Mouse (Mus musculus) skeletal muscle tissue, adult 2 months (tissue): ENCODE data around the gene Calm3.
"Not testable (repeated sequence)": the region's sequence is repeated elsewhere in the genome, so short reads cannot be mapped to it uniquely, and the experiment has no call there.

ENCODE experiments used
- DNase-seq: peaks from one replicate; pipeline ENCODE4 v3.0.0-alpha.2; 2012; ENCODE audit warnings: low read depth, low spot score

Gene Calm3

DNA sequence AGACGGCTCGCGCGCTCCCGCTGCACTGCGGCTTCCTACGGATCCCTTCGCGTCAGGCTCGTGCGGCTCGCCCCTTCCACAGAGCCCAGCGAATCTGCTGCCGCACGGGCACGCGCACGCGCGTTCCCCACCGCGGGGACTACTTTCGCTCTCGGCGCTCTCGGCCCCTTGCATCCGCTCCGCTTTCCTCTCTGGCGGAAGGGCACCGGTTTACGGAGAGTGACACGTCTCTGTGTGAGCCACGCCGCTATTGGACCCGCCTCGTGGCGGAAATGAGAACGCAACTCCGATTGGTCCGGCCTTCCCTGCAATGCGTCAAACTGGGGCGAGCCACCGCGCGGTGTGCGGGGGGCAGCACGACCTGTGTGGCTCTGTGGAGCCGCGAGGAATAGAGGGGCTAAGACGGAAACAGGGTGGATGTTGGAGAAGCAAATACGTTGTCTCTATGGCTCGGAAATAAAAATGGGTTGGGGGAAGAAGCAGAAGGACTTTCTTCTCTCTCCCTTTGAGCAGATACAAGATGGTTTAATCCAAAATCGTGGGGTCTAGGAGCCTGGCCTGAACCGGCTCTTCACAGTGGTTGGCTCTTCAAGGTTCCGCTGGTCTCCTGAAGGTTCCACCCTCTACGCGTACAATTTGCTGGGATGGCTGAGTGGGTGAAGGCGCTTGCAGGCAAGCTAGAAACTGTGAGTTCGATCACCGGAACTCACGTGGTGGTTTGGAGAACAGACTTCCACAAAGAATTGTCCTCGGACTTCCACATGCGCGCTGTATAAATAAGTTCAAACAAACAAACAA lies at the start of gene Calm3:
Calm3 (minus strand) TSS at position 78 of the 798 bp plus-strand sequence.
- peak; percentile 100 for DNase-seq

DNA sequence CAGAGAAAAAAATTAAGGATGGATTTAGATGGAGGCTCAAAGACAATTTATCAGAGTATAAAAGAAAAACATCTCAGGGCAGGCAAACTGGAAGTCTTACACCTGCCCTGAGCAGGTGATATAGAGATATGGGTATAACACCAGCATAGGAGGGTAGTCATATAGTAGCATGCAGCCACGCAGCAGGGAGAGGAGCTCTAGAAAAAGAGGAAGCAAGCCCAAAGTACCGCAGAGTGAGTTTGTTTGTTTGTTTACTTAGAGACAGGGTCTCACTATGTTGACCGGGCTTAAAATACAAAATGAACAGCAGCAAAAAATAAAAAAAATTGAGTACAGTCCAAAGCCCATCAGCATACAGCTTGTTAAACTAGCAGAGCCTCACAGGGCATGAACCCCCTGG lies 47.2 kb upstream of the Calm3 start:
- DNase-seq: no peak

DNA sequence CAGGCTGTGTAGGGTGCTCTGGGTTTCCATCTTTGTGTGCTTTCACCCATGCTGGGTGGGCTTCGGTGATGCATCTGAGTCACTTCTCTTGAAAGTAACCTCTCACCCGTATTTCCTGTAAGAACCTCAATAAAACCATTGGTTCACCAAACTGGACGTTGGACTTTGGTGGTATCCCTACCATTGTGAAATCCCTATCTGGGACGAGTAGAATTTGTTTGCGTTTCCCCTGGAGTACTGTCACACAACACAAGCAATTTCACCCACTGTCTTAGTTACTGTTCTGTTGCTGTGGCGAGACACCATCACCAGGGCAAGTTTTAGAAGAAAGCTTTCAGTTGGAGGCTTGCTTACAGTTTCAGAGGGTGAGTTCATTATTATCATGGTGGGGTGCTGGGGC lies 44.5 kb upstream of the Calm3 start:
- no peak for DNase-seq

DNA sequence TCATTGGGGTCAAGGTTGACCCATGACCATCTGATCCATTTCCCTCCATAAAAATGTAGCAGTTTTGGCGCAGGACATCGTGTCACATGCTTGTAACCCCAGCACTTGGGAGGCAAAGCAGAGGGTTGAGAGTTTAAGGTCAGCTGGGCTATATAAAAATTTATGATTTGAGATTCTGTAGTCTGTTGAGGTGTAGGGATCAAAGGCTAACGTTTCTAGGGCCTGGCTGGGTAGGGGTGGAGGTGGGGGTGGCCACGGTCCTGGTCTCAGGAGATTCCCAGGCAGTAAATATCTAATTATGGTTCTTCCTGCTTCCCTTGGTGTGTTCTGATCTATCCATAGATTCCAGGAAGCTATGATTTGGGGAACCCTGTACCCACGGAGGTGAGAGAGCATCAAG lies 37.8 kb upstream of the Calm3 start:
- no peak for DNase-seq

DNA sequence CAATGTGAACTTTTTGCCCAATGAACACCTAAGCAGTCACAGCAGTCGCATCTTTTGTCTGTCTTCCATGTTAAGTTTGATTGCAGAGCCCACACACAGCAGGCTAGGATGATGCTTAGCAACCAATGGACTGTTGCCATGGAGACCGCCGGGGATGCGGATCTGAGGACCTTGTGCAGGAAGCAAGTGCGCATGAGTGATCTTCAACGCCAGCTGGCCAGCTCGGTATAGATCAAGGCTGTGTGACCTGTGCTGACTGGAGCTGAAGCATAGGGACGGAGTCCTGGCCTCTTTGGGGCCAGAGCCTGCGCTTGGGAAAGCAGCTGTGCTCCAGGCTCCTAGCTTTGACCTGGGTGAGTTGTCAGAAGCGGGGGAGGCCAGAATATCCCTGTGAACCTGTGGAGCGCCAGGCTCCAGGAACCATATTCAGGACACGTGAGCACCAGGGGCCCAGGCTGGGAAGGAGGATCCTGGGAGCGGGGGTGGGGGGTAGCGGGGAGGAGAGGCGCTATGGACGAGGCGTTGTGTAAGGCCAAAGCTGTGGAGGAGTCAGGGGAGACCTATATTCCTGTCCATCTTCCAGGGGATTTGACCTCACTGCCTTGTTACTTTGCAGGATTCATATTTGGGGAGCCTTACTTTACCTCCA lies 35.7 kb upstream of the Calm3 start, which contains the start of gene Pnmal1:
Pnmal1 (plus strand) TSS at position 141 of the 649 bp plus-strand sequence.
- DNase-seq: no peak

DNA sequence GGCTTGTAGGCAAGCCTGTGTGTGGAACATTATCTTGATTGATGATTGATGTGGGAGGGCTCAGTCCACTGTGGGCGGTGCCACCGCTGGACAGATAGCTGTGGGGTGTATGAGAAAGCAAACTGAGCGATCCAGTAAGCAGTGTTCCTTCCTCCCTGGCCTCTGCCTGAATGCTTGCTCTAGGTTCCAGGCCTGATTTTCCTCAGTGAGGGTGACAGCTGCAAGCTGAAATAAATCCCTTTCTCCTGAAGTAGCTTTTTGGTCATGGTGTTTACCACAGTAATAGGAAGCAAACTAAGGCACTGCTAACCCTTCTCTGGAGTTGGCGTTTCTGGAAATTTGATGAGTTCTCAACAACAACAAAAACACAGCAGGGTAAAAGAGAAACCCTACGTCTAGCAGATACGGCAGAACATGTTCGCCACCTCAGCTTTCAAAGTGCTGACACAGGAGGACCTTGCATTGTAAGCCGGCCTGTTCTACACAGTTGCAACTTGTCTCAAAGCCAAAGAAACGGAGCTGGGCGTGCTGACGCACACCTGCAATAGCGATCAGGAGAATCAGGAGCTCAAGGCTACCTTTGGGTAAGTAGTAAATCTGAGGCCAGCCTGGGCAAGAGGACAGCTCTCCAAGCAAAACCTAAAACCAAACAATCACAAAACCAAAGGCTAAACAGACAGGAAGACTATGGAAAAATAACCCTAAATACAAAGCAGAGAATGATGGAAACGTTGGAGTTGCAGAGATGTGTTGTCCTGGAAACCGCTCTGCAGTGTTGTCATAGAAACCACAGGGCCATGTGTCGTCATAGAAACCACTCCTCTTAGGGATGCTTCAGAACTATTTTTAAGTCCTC lies 32.7 kb upstream of the Calm3 start:
- no peak for DNase-seq

DNA sequence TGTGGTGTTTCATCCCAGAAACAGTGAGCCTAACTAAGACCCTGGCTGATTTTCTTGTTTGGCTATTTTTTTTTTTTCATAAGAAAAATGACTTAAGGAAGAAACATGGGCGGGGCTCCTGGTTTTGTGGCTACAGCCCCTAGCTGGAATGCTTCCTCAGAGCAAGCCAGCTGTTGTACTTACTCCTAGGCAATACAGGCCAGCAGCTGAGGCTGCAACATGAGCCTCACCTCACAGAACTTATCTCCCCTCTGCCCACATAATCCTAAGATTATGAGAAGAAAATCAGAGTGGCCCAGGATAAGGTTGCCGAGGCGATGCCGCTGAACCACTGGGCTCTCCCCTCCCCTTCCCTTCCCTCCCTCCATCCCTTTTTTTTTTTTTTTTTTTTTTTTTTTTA lies 31.8 kb upstream of the Calm3 start:
- no peak for DNase-seq

DNA sequence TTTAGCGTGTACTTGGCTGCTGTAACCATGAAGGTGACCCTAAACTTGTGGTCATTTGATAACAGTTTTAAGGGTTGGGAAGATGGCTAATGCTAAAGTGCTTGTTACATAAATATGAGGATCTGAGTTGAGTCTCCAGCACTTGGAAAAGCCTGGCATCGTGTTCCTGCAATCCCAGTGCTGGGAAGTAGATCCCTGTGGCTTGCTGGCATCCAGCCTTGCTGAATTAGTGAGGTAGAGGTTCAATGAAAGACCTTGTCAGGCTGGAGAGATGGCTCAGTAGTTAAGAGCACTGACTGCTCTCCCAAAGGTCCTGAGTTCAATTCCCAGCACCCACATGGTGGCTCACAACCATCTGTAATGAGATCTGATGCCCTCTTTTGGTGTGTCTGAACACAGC lies 29.9 kb upstream of the Calm3 start:
- not testable (repeated sequence) for DNase-seq

DNA sequence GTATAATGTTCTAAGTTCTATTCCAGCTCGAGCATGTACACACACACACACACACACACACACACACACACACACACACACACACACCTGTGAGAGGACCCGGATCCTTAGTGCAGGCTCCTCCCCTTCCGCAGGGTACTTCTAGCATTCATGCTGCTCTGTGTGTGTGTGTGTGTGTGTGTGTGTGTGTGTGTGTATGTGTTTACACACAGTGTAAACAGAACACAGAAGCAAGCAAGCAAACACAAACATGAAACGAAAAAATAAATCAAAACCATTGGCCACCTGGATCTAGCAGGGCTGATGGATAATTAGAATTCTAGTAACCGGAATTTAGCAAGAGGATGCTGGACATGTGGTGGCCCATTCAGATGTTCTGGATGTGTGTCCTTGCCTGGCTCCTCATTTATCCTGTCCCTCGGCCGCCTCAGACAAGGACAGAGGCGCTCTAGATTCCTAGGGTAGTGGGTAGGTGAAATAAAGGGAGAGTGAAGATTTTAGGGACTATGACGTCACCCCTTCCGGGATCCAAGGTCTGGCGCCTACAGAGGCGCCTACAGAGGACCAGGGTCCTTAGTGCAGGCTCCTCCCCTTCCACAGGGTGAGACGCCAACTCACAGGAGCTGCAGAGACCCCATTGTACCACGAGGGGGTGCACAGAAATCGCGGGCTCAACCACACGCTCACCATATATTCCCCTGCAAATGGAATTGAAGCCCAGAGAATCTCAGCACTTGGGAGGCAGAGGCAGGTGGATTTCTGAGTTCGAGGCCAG lies 27.1 kb upstream of the Calm3 start:
- DNase-seq: peak; percentile 52

DNA sequence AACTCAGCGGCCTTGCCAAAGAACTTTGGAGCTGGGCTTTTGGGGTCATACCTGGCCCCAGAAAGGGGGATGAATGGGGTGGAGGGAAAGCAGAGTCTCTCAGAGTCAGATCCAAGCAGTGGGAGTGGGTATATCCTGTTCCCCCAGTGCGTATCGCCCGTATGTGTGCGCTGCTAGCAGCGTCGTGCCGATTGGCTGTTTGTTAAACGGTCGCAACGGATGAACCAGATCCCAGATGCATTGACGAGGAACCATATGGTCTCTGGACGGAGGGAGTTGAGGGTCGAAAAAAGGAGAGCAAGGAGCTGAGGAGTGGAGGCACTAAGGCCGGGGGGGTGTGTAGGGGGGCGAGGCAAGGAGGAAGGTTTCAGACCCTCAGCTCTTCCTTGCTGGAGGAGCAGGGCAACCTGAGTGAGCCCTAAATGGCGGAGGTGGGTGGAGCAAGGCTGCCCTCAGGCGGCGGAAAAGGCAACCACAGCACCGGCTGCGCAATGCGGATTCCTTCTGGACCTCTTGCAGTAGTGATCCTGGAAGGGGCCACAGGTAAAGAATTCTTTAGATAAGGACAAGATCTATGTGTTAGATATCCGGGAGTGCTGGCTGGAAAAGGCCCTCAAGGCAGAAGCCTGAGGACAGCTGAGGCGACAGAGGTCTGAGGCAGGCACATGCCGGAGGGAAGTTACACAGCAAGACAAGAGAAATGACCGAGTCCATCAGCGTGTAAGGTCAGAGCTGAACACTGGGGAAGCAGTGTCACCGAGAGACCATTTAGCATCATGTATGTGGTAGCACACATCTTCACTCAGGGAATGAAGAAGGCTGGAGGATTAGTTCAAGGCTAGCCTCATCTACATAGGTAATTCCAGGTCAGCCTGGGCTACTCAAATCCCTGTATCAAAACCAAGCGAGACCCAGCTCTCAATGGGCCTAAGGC lies 26.3 kb upstream of the Calm3 start:
- no peak for DNase-seq

DNA sequence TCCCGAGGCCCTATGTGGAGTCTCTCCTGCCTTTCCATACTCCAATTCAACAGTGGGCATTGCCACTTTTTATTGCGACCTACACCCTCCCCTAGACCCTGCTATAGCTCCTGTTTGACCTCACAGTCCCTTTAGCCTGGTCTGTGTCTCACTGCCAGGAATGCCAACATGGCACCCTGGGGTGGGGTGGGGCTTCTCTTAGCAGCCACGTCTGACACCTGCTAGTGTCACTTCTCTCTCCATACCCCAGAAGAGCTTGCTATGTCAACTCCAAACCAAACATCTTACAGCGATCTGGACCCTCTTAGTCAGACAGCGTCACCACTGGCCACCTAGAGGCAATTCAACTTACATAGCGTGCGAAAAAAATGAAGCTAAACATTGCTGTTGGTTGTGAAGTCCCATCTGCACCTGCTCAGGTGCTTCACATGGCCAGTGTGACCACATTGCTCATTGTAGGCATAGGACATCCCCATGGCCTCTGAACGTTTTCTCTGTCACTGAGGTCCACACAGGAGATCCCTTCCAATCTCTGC lies 25.1 kb upstream of the Calm3 start:
- no peak for DNase-seq

DNA sequence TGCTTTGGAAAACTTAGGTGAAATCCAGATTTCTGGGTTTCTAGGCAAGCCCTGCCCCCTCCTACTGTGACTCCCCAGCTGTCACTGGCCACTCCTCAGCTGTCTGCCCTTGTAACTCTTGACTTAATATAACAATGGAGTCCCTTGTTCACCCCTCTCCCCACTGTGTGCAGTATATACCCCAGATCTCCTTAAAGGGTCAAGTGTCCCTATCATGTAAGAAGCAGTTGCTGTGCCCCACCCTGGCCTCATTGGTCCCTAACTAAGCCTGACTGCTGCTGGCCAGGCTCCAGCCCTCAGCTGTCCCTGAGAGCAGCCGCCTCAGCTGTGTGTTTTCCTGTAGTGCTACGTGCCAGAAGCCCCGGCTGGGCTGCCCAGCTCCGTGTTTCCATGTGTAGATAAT lies 24.0 kb upstream of the Calm3 start:
- no peak for DNase-seq

DNA sequence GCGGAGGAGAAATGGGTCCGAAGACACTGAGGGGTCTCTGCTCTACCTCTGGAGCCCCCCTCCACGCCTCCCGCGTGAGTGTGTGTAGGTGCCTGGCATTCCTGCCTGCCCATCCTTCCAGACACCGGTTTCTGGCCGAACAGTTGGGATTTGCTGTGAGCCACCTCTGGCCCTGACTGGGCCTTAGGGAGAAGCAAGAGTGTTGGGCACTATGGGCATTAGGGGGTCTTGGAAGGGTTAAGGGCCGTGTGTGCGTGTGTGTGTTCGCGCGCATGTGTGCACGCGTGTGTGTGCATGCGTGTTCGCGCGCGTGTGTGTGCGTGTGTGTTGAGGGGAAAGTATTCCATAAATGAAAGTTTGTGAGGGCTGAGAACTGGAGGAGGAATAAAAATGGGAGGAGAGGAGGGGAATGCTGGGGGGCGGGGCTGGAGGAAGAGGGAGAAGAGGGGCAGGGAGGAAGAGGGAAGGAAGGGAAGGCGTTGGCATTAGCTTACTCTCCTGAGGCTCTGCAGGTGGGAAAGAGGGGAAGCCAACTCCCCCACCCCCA lies 23.5 kb upstream of the Calm3 start:
- DNase-seq: no peak

DNA sequence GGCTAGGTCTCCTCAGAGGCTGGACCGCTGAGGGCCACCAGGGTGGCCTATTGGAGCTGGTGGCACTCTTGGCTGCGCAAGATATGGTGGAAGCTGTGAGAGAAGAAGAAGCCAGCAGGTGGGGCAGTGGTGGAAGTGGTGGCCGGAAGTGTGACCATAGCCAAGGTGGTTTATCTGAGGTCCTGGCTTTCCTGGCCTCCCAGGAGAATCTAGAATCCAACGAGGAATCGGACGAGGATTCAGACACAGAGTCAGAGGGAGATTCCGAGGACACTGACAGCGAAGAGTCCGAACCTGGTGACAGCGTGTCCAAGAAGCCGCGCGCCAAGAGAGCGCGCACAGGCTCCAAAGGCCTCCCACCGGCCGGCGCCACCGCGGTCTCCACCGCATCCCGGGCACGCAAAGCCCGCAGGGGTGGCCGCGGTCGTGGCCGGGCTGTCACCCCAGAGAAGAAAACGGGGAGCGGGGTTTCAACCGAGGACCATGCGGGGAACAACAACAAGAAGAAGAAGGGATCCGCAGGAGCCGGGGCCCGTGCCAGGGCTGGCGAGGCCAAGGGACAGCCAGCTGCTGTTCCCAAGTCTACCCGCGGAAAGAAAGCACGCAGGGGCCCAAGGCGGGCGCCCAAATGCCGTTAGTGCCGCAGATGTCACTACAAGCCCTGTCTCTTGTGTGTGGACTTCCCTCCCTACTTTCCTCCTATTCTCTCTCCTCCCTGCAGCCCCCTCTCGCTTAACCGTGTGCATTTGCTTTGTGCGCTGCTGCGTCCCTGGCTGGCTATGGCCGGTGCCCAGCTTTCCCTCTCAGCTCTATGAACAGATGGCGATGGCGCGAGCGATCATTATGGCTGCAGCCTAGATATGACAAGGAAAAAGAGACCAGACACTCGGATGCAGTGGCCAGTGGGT lies 22.8 kb upstream of the Calm3 start:
- DNase-seq: no peak

DNA sequence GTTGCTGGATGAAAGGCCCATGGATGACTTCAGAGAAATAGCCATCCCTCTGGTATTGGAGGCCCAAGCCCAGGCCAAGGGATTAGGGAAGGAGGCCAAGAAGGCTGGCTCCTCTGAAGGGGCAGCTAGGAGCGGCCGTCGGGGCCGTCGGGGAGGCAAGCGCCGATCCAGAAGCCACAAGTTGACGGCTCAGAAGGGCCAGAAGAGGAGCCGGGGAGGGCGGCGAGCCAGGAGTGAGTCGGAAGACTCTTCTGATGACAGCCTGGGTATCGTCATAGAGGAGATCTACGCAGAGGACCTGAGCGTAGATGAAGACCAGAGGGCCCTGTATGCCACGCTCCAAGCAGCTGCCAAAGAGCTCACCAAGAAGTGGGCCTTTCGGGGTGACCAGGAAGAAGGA lies 21.5 kb upstream of the Calm3 start:
- DNase-seq: no peak

DNA sequence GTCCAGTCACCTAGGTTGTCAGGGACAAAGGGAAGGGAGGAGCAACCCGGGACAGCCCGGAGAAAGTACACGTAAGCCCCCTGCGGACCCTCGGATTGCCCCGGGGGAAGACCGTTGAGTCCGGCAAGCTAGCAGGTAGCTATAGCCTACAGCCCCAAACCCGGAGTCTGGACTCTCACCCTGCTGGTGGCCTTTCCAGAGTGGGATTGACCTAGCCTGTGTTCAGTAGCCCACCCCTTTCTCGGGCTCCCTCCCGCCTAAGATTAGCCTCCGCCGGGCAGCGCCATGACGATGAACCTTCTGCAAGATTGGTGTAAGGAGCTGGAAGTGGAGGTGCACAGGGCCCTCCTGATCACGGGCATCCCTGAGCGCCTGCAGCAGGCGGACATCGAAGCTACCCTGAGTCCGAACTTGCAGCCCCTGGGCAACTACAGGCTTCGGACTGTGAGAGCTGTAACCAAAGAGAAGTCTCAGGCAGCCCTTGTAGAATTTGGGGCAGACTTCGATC lies 20.9 kb upstream of the Calm3 start:
- no peak for DNase-seq

DNA sequence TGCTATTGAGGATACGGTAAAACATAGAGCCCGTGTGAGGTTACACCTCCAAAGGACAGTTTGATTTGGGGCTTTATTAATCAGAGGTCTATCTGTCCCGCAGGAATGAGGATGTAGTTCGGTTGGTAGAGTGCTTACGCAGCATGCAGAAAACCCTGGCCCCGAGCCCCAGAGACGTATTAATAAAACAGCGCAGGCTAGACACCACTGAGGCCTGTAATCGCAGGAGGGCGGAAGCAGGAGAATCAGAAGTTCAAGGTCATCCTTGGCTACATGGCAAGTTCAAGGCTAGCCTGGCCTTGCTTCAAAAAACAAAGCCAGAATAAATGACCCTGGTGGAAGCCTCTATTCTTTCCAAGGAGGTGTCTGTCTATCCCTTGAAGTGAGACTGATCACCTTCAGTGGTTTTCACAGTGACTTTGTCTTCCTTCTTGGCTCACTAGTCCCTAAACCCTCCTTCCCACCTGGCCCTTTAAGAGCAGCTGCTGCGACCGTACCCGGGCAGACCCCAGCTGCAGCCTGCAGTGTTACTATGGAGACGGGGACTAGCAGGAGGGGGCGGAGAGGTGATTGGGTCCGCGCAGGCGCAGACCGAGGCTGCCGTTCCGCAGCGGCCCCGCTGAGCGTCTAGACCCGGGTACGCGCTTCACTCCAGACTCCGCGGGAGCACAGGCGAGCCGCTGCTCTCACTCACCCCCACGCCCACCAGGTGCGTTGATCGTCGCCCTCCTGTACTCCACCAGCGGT lies 20.3 kb upstream of the Calm3 start, which contains the start of gene Pnmal2:
Pnmal2 (plus strand) TSS at position 622 of the 747 bp plus-strand sequence.
- DNase-seq: peak; percentile 56

DNA sequence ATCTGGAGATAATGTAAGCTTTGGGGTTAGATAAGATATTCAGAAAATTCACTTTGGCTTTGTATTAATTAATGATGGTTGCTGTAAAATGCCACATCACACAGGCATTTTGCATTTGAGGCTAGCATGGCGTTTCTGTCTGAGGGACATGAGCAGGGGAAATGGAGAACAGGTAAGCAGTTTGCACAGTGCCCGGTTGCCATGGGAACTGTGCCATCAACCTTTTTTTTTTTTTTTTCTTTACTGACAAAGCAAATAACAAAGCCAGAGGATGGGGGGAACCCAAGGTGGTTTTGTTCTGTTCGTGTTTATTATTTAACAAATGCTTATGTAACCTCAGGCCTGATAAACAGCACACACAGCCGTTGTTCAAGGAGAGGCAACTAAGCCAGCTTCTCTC lies 18.9 kb upstream of the Calm3 start:
- no peak for DNase-seq
